Comparison of ENCODE assay signal across 11 mouse cellular contexts in genomic region chr5:24843841-24844240, GRCm38 (mm10). TPM values are rescaled to one million over a fixed set of nuclear protein-coding genes. Genes with fewer than 3 reads are reported as not detected.
DNase-seq lines count a peak whose midpoint lies in the region; ATAC-seq and TF ChIP-seq lines count a peak whose summit lies in the region.
"Had no signal": no experiment of that assay in that cellular context is flagged by ENCODE, and none has a peak within 500 bp of the region (broad histone marks: within the 10 kb centered on the region; RNA-seq: fewer than 3 reads in every experiment).

No protein-coding gene starts in this region.

- ATAC-seq in erythroblast, adult 5-6 weeks (replicated peaks; ENCODE audit: low FRiP score, poor library complexity, severe bottlenecking) = no peak
- no peak for ATAC-seq in limb, embryonic 12.5 days (ENCODE audit: insufficient number of reproducible peaks, insufficient read depth, low FRiP score, low TSS enrichment, low read depth)
- no peak for ATAC-seq in hindbrain, embryonic 13.5 days (ENCODE audit: low FRiP score)
- no peak for ATAC-seq in midbrain, postnatal 0 days (ENCODE audit: low FRiP score)

- no peaks in the 10 kb centered on the region for H3K27me3 ChIP-seq in erythroblast, embryonic 14.5 days (ENCODE audit: control insufficient read depth)
- no peaks in the 10 kb centered on the region for H3K27me3 ChIP-seq in limb, embryonic 12.5 days
- H3K27me3 ChIP-seq in limb, embryonic 10.5 days (ENCODE audit: low read depth, poor library complexity, severe bottlenecking) = no peaks in the 10 kb centered on the region
- no peaks in the 10 kb centered on the region for H3K27me3 ChIP-seq in hindbrain, embryonic 13.5 days
- no peaks in the 10 kb centered on the region for H3K27me3 ChIP-seq in midbrain, postnatal 0 days (ENCODE audit: insufficient read depth, low read length)
- H3K27me3 ChIP-seq: embryonic facial prominence, embryonic 12.5 days had no signal

- DNase-seq in limb, embryonic 10.5 days (ENCODE audit: low spot score) = no peak
- no peak for DNase-seq in midbrain, postnatal 0 days (ENCODE audit: low spot score)
- no peak for DNase-seq in kidney, adult 8-10 months
- DNase-seq in right cerebral cortex, postnatal 4 days = no peak
- DNase-seq: kidney, adult 11 months; layer of hippocampus, postnatal 36 days had no signal

- no peaks in the 10 kb centered on the region for H3K9me3 ChIP-seq in erythroblast, embryonic 14.5 days (ENCODE audit: control insufficient read depth, low read length)
- no peaks in the 10 kb centered on the region for H3K9me3 ChIP-seq in limb, embryonic 12.5 days
- H3K9me3 ChIP-seq in limb, embryonic 10.5 days (replicated peaks) = no peaks in the 10 kb centered on the region
- H3K9me3 ChIP-seq in hindbrain, embryonic 13.5 days = no peaks in the 10 kb centered on the region
- no peaks in the 10 kb centered on the region for H3K9me3 ChIP-seq in midbrain, postnatal 0 days (ENCODE audit: low read length)
- H3K9me3 ChIP-seq: embryonic facial prominence, embryonic 12.5 days had no signal

- peak overlapping the region; percentile 95 for H3K4me3 ChIP-seq in erythroblast, embryonic 14.5 days (replicated peaks)
- no peak overlapping the region for H3K4me3 ChIP-seq in limb, embryonic 12.5 days (replicated peaks)
- H3K4me3 ChIP-seq in limb, embryonic 10.5 days = no peak overlapping the region
- no peak overlapping the region for H3K4me3 ChIP-seq in hindbrain, embryonic 13.5 days
- no peak overlapping the region for H3K4me3 ChIP-seq in midbrain, postnatal 0 days (ENCODE audit: low read depth, low read length)

- no peak overlapping the region for H3K9ac ChIP-seq in limb, embryonic 12.5 days (replicated peaks)
- peak overlapping the region; percentile 76; the same call in 1 of the 2 replicates for H3K9ac ChIP-seq in hindbrain, embryonic 13.5 days
- no peak overlapping the region for H3K9ac ChIP-seq in midbrain, postnatal 0 days (replicated peaks; ENCODE audit: low read length, poor library complexity, severe bottlenecking)

- whole genome bisulfite sequencing in limb, embryonic 12.5 days = 86% methylated on average over 5 of the region's 5 CpGs
- WGBS in limb, embryonic 10.5 days = 93% methylated on average over 5 of the region's 5 CpGs
- 92% methylated on average over 5 of the region's 5 CpGs for WGBS in hindbrain, embryonic 13.5 days
- WGBS in midbrain, postnatal 0 days = 97% methylated on average over 5 of the region's 5 CpGs

- peaks cover 41% of the 10 kb centered on the region for H3K4me1 ChIP-seq in erythroblast, embryonic 14.5 days (ENCODE audit: control insufficient read depth)
- peaks cover 21% of the 10 kb centered on the region for H3K4me1 ChIP-seq in limb, embryonic 12.5 days (replicated peaks)
- H3K4me1 ChIP-seq in limb, embryonic 10.5 days = peaks cover 26% of the 10 kb centered on the region
- H3K4me1 ChIP-seq in hindbrain, embryonic 13.5 days (replicated peaks) = peaks cover 35% of the 10 kb centered on the region
- H3K4me1 ChIP-seq in midbrain, postnatal 0 days (ENCODE audit: insufficient read depth, low read length) = peaks cover 15% of the 10 kb centered on the region

- peaks cover 18% of the 10 kb centered on the region for H3K36me3 ChIP-seq in erythroblast, embryonic 14.5 days (ENCODE audit: control insufficient read depth)
- no peaks in the 10 kb centered on the region for H3K36me3 ChIP-seq in limb, embryonic 12.5 days
- H3K36me3 ChIP-seq in limb, embryonic 10.5 days = no peaks in the 10 kb centered on the region
- H3K36me3 ChIP-seq in hindbrain, embryonic 13.5 days = no peaks in the 10 kb centered on the region
- no peaks in the 10 kb centered on the region for H3K36me3 ChIP-seq in midbrain, postnatal 0 days (ENCODE audit: insufficient read depth, low read length)
- H3K36me3 ChIP-seq: embryonic facial prominence, embryonic 12.5 days had no signal

- H3K27ac ChIP-seq in limb, embryonic 12.5 days = no peak overlapping the region
- H3K27ac ChIP-seq in limb, embryonic 10.5 days = no peak overlapping the region; the same call in 1 of the 2 replicates
- H3K27ac ChIP-seq in hindbrain, embryonic 13.5 days = peak overlapping the region; percentile 99; the same call in 1 of the 2 replicates
- peak overlapping the region; percentile 93; the same call in 1 of the 2 replicates for H3K27ac ChIP-seq in midbrain, postnatal 0 days (ENCODE audit: low read depth, low read length)

- H3K4me2 ChIP-seq in limb, embryonic 12.5 days = peak overlapping the region; percentile 77; the same call in 1 of the 2 replicates
- peak overlapping the region; percentile 82 for H3K4me2 ChIP-seq in hindbrain, embryonic 13.5 days
- H3K4me2 ChIP-seq in midbrain, postnatal 0 days (ENCODE audit: low read depth, low read length, poor library complexity, severe bottlenecking) = no peak overlapping the region

- TF ChIP-seq CTCF in midbrain, postnatal 0 days (IDR thresholded peaks at IDR 0.05) = no peak

RNA-seq across cellular contexts. Expression of gene Rheb, which starts 1.4 kb away (rescaled TPM):
- 1.2 and 1.9 TPM in 2 replicates for polyA plus RNA-seq in erythroblast, embryonic 14.5 days (2012)
- 41.8 and 47.7 TPM in 2 replicates for total RNA-seq in erythroblast, adult 5-6 weeks (2015; ENCODE audit: low replicate concordance)
- total RNA-seq in erythroblast, adult 5-6 weeks (2017; ENCODE audit: low replicate concordance) = 13.9 and 33.6 TPM in 2 replicates
- polyA plus RNA-seq in limb, embryonic 12.5 days (2016; fragmentation: Nextera tagmentation; extraction: Ambion mirVana) = 199 and 201 TPM in 2 replicates
- polyA plus RNA-seq in limb, embryonic 10.5 days (2016; fragmentation: Nextera tagmentation; extraction: Ambion mirVana) = 179 and 186 TPM in 2 replicates
- polyA plus RNA-seq in hindbrain, embryonic 13.5 days (2015; fragmentation: Nextera tagmentation; extraction: Ambion mirVana) = 227 TPM in 2 replicates
- 96.0 and 102 TPM in 2 replicates for total RNA-seq in midbrain, postnatal 0 days (2014; rRNA removed)
- 287 and 291 TPM in 2 replicates for polyA plus RNA-seq in midbrain, postnatal 0 days (2015; fragmentation: Nextera tagmentation; extraction: Ambion mirVana)

Comparison
In these comparisons a context has a peak if more than half of its experiments do, and no peak if none do; other contexts are left out.
1. H3K27ac ChIP-seq: peak in hindbrain, embryonic 13.5 days (single experiment) and midbrain, postnatal 0 days (single experiment); none in limb, embryonic 12.5 days (single experiment) and limb, embryonic 10.5 days (single experiment).
2. RNA of gene Rheb, which starts 1.4 kb away (polyA plus RNA-seq): 287 to 291 TPM in midbrain, postnatal 0 days, 227 TPM in hindbrain, embryonic 13.5 days, 199 to 201 TPM in limb, embryonic 12.5 days and 179 to 186 TPM in limb, embryonic 10.5 days; 1.2 to 1.9 TPM in erythroblast, embryonic 14.5 days; every median in the first group is over 10 times any median in the second.